Mouse (Mus musculus) C2C12 (cell line): ENCODE measurements at regions not wholly inside any gene's neighbourhood (a gene's known extent, or its start where the extent isn't known, plus 50 kb on each side); places are given as distances from the start of the nearest gene placed in this dataset.

Source experiments
- CTCF ChIP-seq: IDR thresholded peaks from one replicate; pipeline ENCODE4 v1.5.1; 2011; ENCODE audit not compliant: control insufficient read depth, insufficient read depth, insufficient read length
- FOSL1 ChIP-seq: IDR thresholded peaks from one replicate; pipeline ENCODE4 v1.8.0; 2011; ENCODE audit warnings: mild to moderate bottlenecking, low read length; ENCODE audit not compliant: poor library complexity, insufficient read depth, severe bottlenecking
- MAX ChIP-seq: IDR thresholded peaks from one replicate; pipeline ENCODE4 v1.6.1; 2011; ENCODE audit warnings: mild to moderate bottlenecking, control low read depth
- MYOD1 ChIP-seq: IDR thresholded peaks from one replicate; pipeline ENCODE4 v1.6.1; 2011; ENCODE audit warnings: low read depth; ENCODE audit not compliant: control insufficient read depth, insufficient read length
- USF1 ChIP-seq: IDR thresholded peaks from one replicate; pipeline ENCODE4 v1.6.1; 2011; ENCODE audit warnings: low read depth, mild to moderate bottlenecking, control low read depth, moderate library complexity

GRCm38 (mm10) chr10:97028776-97029175 is 412.0 kb downstream of the Btg1 start:
- TF ChIP-seq MYOD1 (no peak), FOSL1 (no peak), USF1 (no peak), CTCF (no peak), MAX (no peak)
